Mouse (Mus musculus) forebrain, embryonic 10.5 days (tissue): ENCODE measurements at regions not wholly inside any gene's neighbourhood (a gene's known extent, or its start where the extent isn't known, plus 50 kb on each side); places are given as distances from the start of the nearest gene placed in this dataset.

Experiments
- DNase-seq: peaks from one replicate; pipeline ENCODE4 v3.0.0-alpha.2; 2017; ENCODE audit warnings: low spot score; ENCODE audit errors: extremely low spot score
- H3K27ac ChIP-seq: fragments of 300-500 bp; sonication (generic); 2 replicates; pipeline ENCODE4 v1.5.1; 2016; ENCODE audit warnings: mild to moderate bottlenecking
- H3K27me3 ChIP-seq: fragments of 300-500 bp; sonication (generic); 2 replicates; pipeline ENCODE4 v1.6.1; 2016; ENCODE audit warnings: mild to moderate bottlenecking; ENCODE audit not compliant: poor library complexity, severe bottlenecking
- H3K36me3 ChIP-seq: fragments of 300-500 bp; sonication (generic); replicated peaks from 2 replicates; pipeline ENCODE4 v1.6.1; 2016; ENCODE audit warnings: mild to moderate bottlenecking, moderate library complexity
- H3K4me1 ChIP-seq: fragments of 300-500 bp; sonication (generic); 2 replicates; pipeline ENCODE4 v1.6.1; 2016
- H3K4me3 ChIP-seq: fragments of 300-500 bp; sonication (generic); 2 replicates; pipeline ENCODE4 v1.5.1; 2016; ENCODE audit warnings: mild to moderate bottlenecking, moderate library complexity
- H3K9me3 ChIP-seq: fragments of 300-500 bp; sonication (generic); 2 replicates; pipeline ENCODE4 v1.6.1; 2016; ENCODE audit warnings: mild to moderate bottlenecking, moderate library complexity
- WGBS: fragments of 180-500 bp; shearing (Covaris S2); methylation state at CpG from one replicate; pipeline ENCODE4 v1.1.7; 2016; 5-methylcytosine and 5-hydroxymethylcytosine counted together

- Histone ChIP-seq H3K4me3 (no peak overlapping the region), H3K27ac (peak overlapping the region; percentile 65), H3K4me1 (peaks cover 27% of the 10 kb centered on the region), H3K36me3 (no peaks in the 10 kb centered on the region), H3K9me3 (no peaks in the 10 kb centered on the region), H3K27me3 (no peaks in the 10 kb centered on the region)
- 49% methylated on average over 8 of the region's 8 CpGs for WGBS
- peak; percentile 36 for DNase-seq
Measured at GRCm38 (mm10) chr12:12590753-12591291, 328.9 kb downstream of the Fam49a start.

- Histone ChIP-seq H3K27me3 (no peaks in the 10 kb centered on the region), H3K36me3 (no peaks in the 10 kb centered on the region), H3K4me3 (no peak overlapping the region), H3K9me3 (no peaks in the 10 kb centered on the region), H3K27ac (peak overlapping the region; percentile 13), H3K4me1 (peaks cover 35% of the 10 kb centered on the region)
- no peak for DNase-seq
- WGBS: 76% methylated on average over 5 of the region's 5 CpGs
Measured at GRCm38 (mm10) chr12:12588771-12589370, 326.9 kb downstream of the Fam49a start.

- Histone ChIP-seq H3K4me1 (peaks cover 49% of the 10 kb centered on the region), H3K4me3 (no peak overlapping the region), H3K27me3 (0 out of 2 replicates have a peak, but pooled peaks cover 6% of the 10 kb centered on the region), H3K36me3 (no peaks in the 10 kb centered on the region), H3K9me3 (no peaks in the 10 kb centered on the region), H3K27ac (no peak overlapping the region; the same call in 1 of the 2 replicates)
- WGBS: 85% methylated on average over 6 of the region's 6 CpGs
- no peak for DNase-seq
Measured at GRCm38 (mm10) chr12:12586436-12586835, 324.5 kb downstream of the Fam49a start.

- Histone ChIP-seq H3K9me3 (no peaks in the 10 kb centered on the region), H3K27me3 (0 out of 2 replicates have a peak, but pooled peaks cover 6% of the 10 kb centered on the region), H3K4me3 (peak overlapping the region; percentile 41), H3K27ac (peak overlapping the region; percentile 90), H3K4me1 (peaks cover 81% of the 10 kb centered on the region), H3K36me3 (no peaks in the 10 kb centered on the region)
- peak; percentile 86 for DNase-seq
- 2% methylated on average over 19 of the region's 19 CpGs for WGBS
Measured at GRCm38 (mm10) chr12:12581271-12582186, 319.6 kb downstream of the Fam49a start.

GRCm38 (mm10) chr12:12580763-12581178, 318.8 kb downstream of the Fam49a start:
- Histone ChIP-seq H3K4me1 (peaks cover 82% of the 10 kb centered on the region), H3K36me3 (no peaks in the 10 kb centered on the region), H3K4me3 (peak overlapping the region; percentile 41), H3K9me3 (no peaks in the 10 kb centered on the region), H3K27me3 (0 out of 2 replicates have a peak, but pooled peaks cover 6% of the 10 kb centered on the region), H3K27ac (peak overlapping the region; percentile 90)
- peak; percentile 53 for DNase-seq
- WGBS: 3% methylated on average over 8 of the region's 8 CpGs

GRCm38 (mm10) chr12:12578278-12578677, 316.3 kb downstream of the Fam49a start:
- Histone ChIP-seq H3K36me3 (no peaks in the 10 kb centered on the region), H3K27ac (peak overlapping the region; percentile 75), H3K4me3 (no peak overlapping the region), H3K9me3 (peaks cover 3% of the 10 kb centered on the region; the same call in 1 of the 2 replicates), H3K4me1 (peaks cover 70% of the 10 kb centered on the region), H3K27me3 (0 out of 2 replicates have a peak, but pooled peaks cover 6% of the 10 kb centered on the region)
- 69% methylated on average over 7 of the region's 7 CpGs for WGBS
- DNase-seq: no peak

- DNase-seq: no peak
- Histone ChIP-seq H3K9me3 (peaks cover 3% of the 10 kb centered on the region; the same call in 1 of the 2 replicates), H3K27ac (no peak overlapping the region), H3K27me3 (no peaks in the 10 kb centered on the region), H3K4me3 (no peak overlapping the region), H3K36me3 (no peaks in the 10 kb centered on the region), H3K4me1 (peaks cover 1% of the 10 kb centered on the region)
- 93% methylated on average over 7 of the region's 7 CpGs for WGBS
Measured at GRCm38 (mm10) chr12:12570563-12571251, 308.8 kb downstream of the Fam49a start.

- Histone ChIP-seq H3K36me3 (no peaks in the 10 kb centered on the region), H3K27me3 (no peaks in the 10 kb centered on the region), H3K27ac (no peak overlapping the region), H3K9me3 (no peaks in the 10 kb centered on the region), H3K4me3 (no peak overlapping the region), H3K4me1 (peaks cover 5% of the 10 kb centered on the region)
- WGBS: 92% methylated on average over 3 of the region's 3 CpGs
- DNase-seq: no peak
Measured at GRCm38 (mm10) chr12:12567734-12568104, 305.8 kb downstream of the Fam49a start.

GRCm38 (mm10) chr12:12567058-12567733, 305.3 kb downstream of the Fam49a start:
- H3K27me3 ChIP-seq: no peaks in the 10 kb centered on the region
- no peak for DNase-seq
- peaks cover 5% of the 10 kb centered on the region for H3K4me1 ChIP-seq
- no peaks in the 10 kb centered on the region for H3K36me3 ChIP-seq
- 94% methylated on average over 7 of the region's 7 CpGs for WGBS
- H3K4me3 ChIP-seq: no peak overlapping the region
- H3K27ac ChIP-seq: no peak overlapping the region
- no peaks in the 10 kb centered on the region for H3K9me3 ChIP-seq

GRCm38 (mm10) chr12:12562267-12562666, 300.3 kb downstream of the Fam49a start:
- Histone ChIP-seq H3K4me1 (peaks cover 5% of the 10 kb centered on the region), H3K4me3 (no peak overlapping the region), H3K9me3 (no peaks in the 10 kb centered on the region), H3K36me3 (no peaks in the 10 kb centered on the region), H3K27me3 (no peaks in the 10 kb centered on the region), H3K27ac (no peak overlapping the region)
- no peak for DNase-seq
- 97% methylated on average over 1 of the region's 1 CpGs for WGBS

- WGBS: 90% methylated on average over 5 of the region's 5 CpGs
- Histone ChIP-seq H3K9me3 (no peaks in the 10 kb centered on the region), H3K4me1 (0 out of 2 replicates have a peak, but pooled peaks cover 6% of the 10 kb centered on the region), H3K27me3 (no peaks in the 10 kb centered on the region), H3K36me3 (no peaks in the 10 kb centered on the region), H3K27ac (no peak overlapping the region), H3K4me3 (no peak overlapping the region)
- DNase-seq: no peak
Measured at GRCm38 (mm10) chr12:12551818-12552217, 289.9 kb downstream of the Fam49a start.

- DNase-seq: no peak
- WGBS: 85% methylated on average over 3 of the region's 3 CpGs
- H3K4me3 ChIP-seq: no peak overlapping the region
- H3K27ac ChIP-seq: no peak overlapping the region
- no peaks in the 10 kb centered on the region for H3K36me3 ChIP-seq
- H3K9me3 ChIP-seq: no peaks in the 10 kb centered on the region
- H3K4me1 ChIP-seq: no peaks in the 10 kb centered on the region
- no peaks in the 10 kb centered on the region for H3K27me3 ChIP-seq
Measured at GRCm38 (mm10) chr12:12549649-12550048, 287.7 kb downstream of the Fam49a start.
